Mouse (Mus musculus): Measurements from ENCODE around the gene Rnf208. TPM values are rescaled to one million over a fixed set of nuclear protein-coding genes. Genes with fewer than 3 reads are reported as not detected.

The Rnf208 gene
- polyA plus RNA-seq, 1 experiment from 2014 or later: 22.9 TPM

GRCm38 (mm10) chr2:25224766-25225752 is 17.0 kb upstream of the Rnf208 start:
- 0 out of 2 replicates have a peak overlapping the region, but pooled peaks have one; percentile 16 for H3K9ac ChIP-seq
- 0 out of 2 replicates have a peak, but pooled peaks cover 8% of the 10 kb centered on the region for H3K36me3 ChIP-seq
- peak overlapping the region; percentile 97 for H3K27ac ChIP-seq (replicated peaks)
- no peaks in the 10 kb centered on the region for H3K27me3 ChIP-seq
- peak; percentile 96 for ATAC-seq (ENCODE audit: insufficient number of reproducible peaks, low FRiP score, low TSS enrichment, low read depth)
- WGBS: 2% methylated on average over 41 of the region's 41 CpGs
- H3K4me1 ChIP-seq: peaks cover 27% of the 10 kb centered on the region
- H3K9me3 ChIP-seq (replicated peaks): no peaks in the 10 kb centered on the region
- H3K4me2 ChIP-seq (replicated peaks): peak overlapping the region; percentile 47
- H3K4me3 ChIP-seq (replicated peaks): peak overlapping the region; percentile 96

- no peaks in the 10 kb centered on the region for H3K9me3 ChIP-seq (replicated peaks)
- H3K27ac ChIP-seq (replicated peaks): peak overlapping the region; percentile 97
- ATAC-seq (ENCODE audit: insufficient number of reproducible peaks, low FRiP score, low TSS enrichment, low read depth): no peak
- peaks cover 27% of the 10 kb centered on the region for H3K4me1 ChIP-seq
- H3K27me3 ChIP-seq: 0 out of 2 replicates have a peak, but pooled peaks cover 5% of the 10 kb centered on the region
- peak overlapping the region; percentile 47 for H3K4me2 ChIP-seq (replicated peaks)
- peak overlapping the region; percentile 96; the same call in 1 of the 2 replicates for H3K4me3 ChIP-seq (replicated peaks)
- 73% methylated on average over 8 of the region's 8 CpGs for WGBS
- no peak overlapping the region for H3K9ac ChIP-seq
- H3K36me3 ChIP-seq: 0 out of 2 replicates have a peak, but pooled peaks cover 8% of the 10 kb centered on the region
These were observed 16.2 kb upstream of the Rnf208 start for GRCm38 (mm10) chr2:25225811-25226379.

- H3K9ac ChIP-seq: no peak overlapping the region
- no peak overlapping the region for H3K4me2 ChIP-seq (replicated peaks)
These were observed 15.2 kb upstream of the Rnf208 start for GRCm38 (mm10) chr2:25226864-25227263.

GRCm38 (mm10) chr2:25227406-25227805 is 14.6 kb upstream of the Rnf208 start:
- Histone ChIP-seq H3K4me1 (peaks cover 27% of the 10 kb centered on the region), H3K4me3 (replicated peaks) (no peak overlapping the region), H3K4me2 (replicated peaks) (no peak overlapping the region), H3K9me3 (replicated peaks) (no peaks in the 10 kb centered on the region), H3K27ac (replicated peaks) (no peak overlapping the region), H3K9ac (no peak overlapping the region), H3K36me3 (no peaks in the 10 kb centered on the region), H3K27me3 (peaks cover 8% of the 10 kb centered on the region; the same call in 1 of the 2 replicates)
- WGBS: over 99% methylated on average over 4 of the region's 4 CpGs
- ATAC-seq (ENCODE audit: insufficient number of reproducible peaks, low FRiP score, low TSS enrichment, low read depth): no peak

More at GRCm38 (mm10) chr2:25226864-25227263, 15.2 kb upstream of the Rnf208 start:
- ATAC-seq (ENCODE audit: insufficient number of reproducible peaks, low FRiP score, low TSS enrichment, low read depth): no peak
- H3K4me1 ChIP-seq: peaks cover 27% of the 10 kb centered on the region
- no peaks in the 10 kb centered on the region for H3K9me3 ChIP-seq (replicated peaks)
- H3K27ac ChIP-seq (replicated peaks): no peak overlapping the region
- WGBS: 78% methylated on average over 5 of the region's 5 CpGs
- peaks cover 8% of the 10 kb centered on the region; the same call in 1 of the 2 replicates for H3K27me3 ChIP-seq
- H3K4me3 ChIP-seq (replicated peaks): no peak overlapping the region
- H3K36me3 ChIP-seq: 0 out of 2 replicates have a peak, but pooled peaks cover 1% of the 10 kb centered on the region

- 0 out of 2 replicates have a peak overlapping the region, but pooled peaks have one; percentile 21 for H3K9ac ChIP-seq
- peaks cover 22% of the 10 kb centered on the region for H3K4me1 ChIP-seq
- H3K36me3 ChIP-seq: no peaks in the 10 kb centered on the region
- H3K27ac ChIP-seq (replicated peaks): peak overlapping the region; percentile 78
- 2% methylated on average over 7 of the region's 7 CpGs for WGBS
- no peaks in the 10 kb centered on the region for H3K9me3 ChIP-seq (replicated peaks)
- ATAC-seq (ENCODE audit: insufficient number of reproducible peaks, low FRiP score, low TSS enrichment, low read depth): no peak
- H3K4me3 ChIP-seq (replicated peaks): peak overlapping the region; percentile 29
- peak overlapping the region; percentile 46 for H3K4me2 ChIP-seq (replicated peaks)
- peaks cover 8% of the 10 kb centered on the region; the same call in 1 of the 2 replicates for H3K27me3 ChIP-seq
These were observed 13.6 kb upstream of the Rnf208 start for GRCm38 (mm10) chr2:25228431-25228889.

GRCm38 (mm10) chr2:25228995-25229530 is 13.0 kb upstream of the Rnf208 start:
- Histone ChIP-seq H3K9me3 (replicated peaks) (no peaks in the 10 kb centered on the region), H3K9ac (no peak overlapping the region), H3K36me3 (no peaks in the 10 kb centered on the region), H3K4me3 (replicated peaks) (no peak overlapping the region; the same call in 1 of the 2 replicates), H3K4me1 (peaks cover 19% of the 10 kb centered on the region), H3K27me3 (peaks cover 11% of the 10 kb centered on the region; the same call in 1 of the 2 replicates), H3K27ac (replicated peaks) (no peak overlapping the region; the same call in 1 of the 2 replicates), H3K4me2 (replicated peaks) (peak overlapping the region; percentile 46)
- 70% methylated on average over 6 of the region's 6 CpGs for WGBS
- ATAC-seq (ENCODE audit: insufficient number of reproducible peaks, low FRiP score, low TSS enrichment, low read depth): no peak

GRCm38 (mm10) chr2:25229582-25229981 is 12.5 kb upstream of the Rnf208 start:
- Histone ChIP-seq H3K27me3 (peaks cover 11% of the 10 kb centered on the region; the same call in 1 of the 2 replicates), H3K4me3 (replicated peaks) (no peak overlapping the region), H3K9me3 (replicated peaks) (no peaks in the 10 kb centered on the region), H3K4me1 (peaks cover 19% of the 10 kb centered on the region), H3K9ac (no peak overlapping the region), H3K27ac (replicated peaks) (no peak overlapping the region), H3K36me3 (no peaks in the 10 kb centered on the region), H3K4me2 (replicated peaks) (no peak overlapping the region)
- no peak for ATAC-seq (ENCODE audit: insufficient number of reproducible peaks, low FRiP score, low TSS enrichment, low read depth)
- 77% methylated on average over 5 of the region's 5 CpGs for WGBS

GRCm38 (mm10) chr2:25230581-25230980 is 11.5 kb upstream of the Rnf208 start:
- Histone ChIP-seq H3K4me1 (peaks cover 15% of the 10 kb centered on the region), H3K4me3 (replicated peaks) (no peak overlapping the region), H3K27me3 (peaks cover 11% of the 10 kb centered on the region; the same call in 1 of the 2 replicates), H3K4me2 (replicated peaks) (no peak overlapping the region), H3K9me3 (replicated peaks) (no peaks in the 10 kb centered on the region), H3K27ac (replicated peaks) (no peak overlapping the region), H3K9ac (no peak overlapping the region), H3K36me3 (no peaks in the 10 kb centered on the region)
- ATAC-seq (ENCODE audit: insufficient number of reproducible peaks, low FRiP score, low TSS enrichment, low read depth): no peak
- WGBS: 77% methylated on average over 7 of the region's 7 CpGs

GRCm38 (mm10) chr2:25231038-25231437 is 11.0 kb upstream of the Rnf208 start:
- no peak for ATAC-seq (ENCODE audit: insufficient number of reproducible peaks, low FRiP score, low TSS enrichment, low read depth)
- Histone ChIP-seq H3K4me2 (replicated peaks) (no peak overlapping the region), H3K9ac (no peak overlapping the region), H3K27ac (replicated peaks) (no peak overlapping the region), H3K4me3 (replicated peaks) (no peak overlapping the region), H3K27me3 (peaks cover 11% of the 10 kb centered on the region; the same call in 1 of the 2 replicates), H3K4me1 (peaks cover 11% of the 10 kb centered on the region), H3K36me3 (no peaks in the 10 kb centered on the region), H3K9me3 (replicated peaks) (no peaks in the 10 kb centered on the region)
- 43% methylated on average over 12 of the region's 12 CpGs for WGBS

- WGBS: 72% methylated on average over 4 of the region's 4 CpGs
- no peak overlapping the region for H3K4me2 ChIP-seq (replicated peaks)
These were observed 8.6 kb upstream of the Rnf208 start for GRCm38 (mm10) chr2:25233421-25233820.

More at GRCm38 (mm10) chr2:25233421-25233820, 8.6 kb upstream of the Rnf208 start:
- Histone ChIP-seq H3K27ac (replicated peaks) (no peak overlapping the region), H3K4me1 (peaks cover 6% of the 10 kb centered on the region), H3K36me3 (no peaks in the 10 kb centered on the region), H3K9me3 (replicated peaks) (no peaks in the 10 kb centered on the region), H3K4me3 (replicated peaks) (no peak overlapping the region), H3K27me3 (peaks cover 11% of the 10 kb centered on the region; the same call in 1 of the 2 replicates), H3K9ac (no peak overlapping the region)
- no peak for ATAC-seq (ENCODE audit: insufficient number of reproducible peaks, low FRiP score, low TSS enrichment, low read depth)
